Mouse (Mus musculus) heart, adult 11 months (tissue): ENCODE results near the gene Glt28d2.

Source experiments
- DNase-seq: peaks from one replicate; pipeline ENCODE4 v3.0.0; 2022

Glt28d2 gene

GRCm38 (mm10) chr3:85820839-85821548 lies 66.3 kb downstream of the Glt28d2 start:
- DNase-seq, result no peak
